Mouse (Mus musculus) lung, postnatal 0 days (tissue): ENCODE results near the gene Dach1. TPM values are rescaled to one million over a fixed set of nuclear protein-coding genes. Genes with fewer than 3 reads are reported as not detected.

Experiments
- ATAC-seq: fragments of 200-750 bp; cut with Nextera tagmentation; 2 replicates; pipeline ENCODE4 v1.8.0; 2017; ENCODE audit warnings: moderate library complexity
- DNase-seq: peaks from one replicate; pipeline ENCODE4 v3.0.0-alpha.2; 2016; ENCODE audit warnings: low spot score
- H3K27ac ChIP-seq: fragments of 300-500 bp; sonication (generic); 2 replicates; pipeline ENCODE4 v1.5.1; 2014; ENCODE audit warnings: antibody characterized with exemption, mild to moderate bottlenecking, low read length, mixed read lengths
- H3K27me3 ChIP-seq: fragments of 300-500 bp; sonication (generic); replicated peaks from 2 replicates; pipeline ENCODE4 v1.6.1; 2014; ENCODE audit warnings: low read length, mixed read lengths; ENCODE audit not compliant: insufficient read depth
- H3K36me3 ChIP-seq: fragments of 300-500 bp; sonication (generic); 2 replicates; pipeline ENCODE4 v1.6.1; 2014; ENCODE audit warnings: low read length, mixed read lengths; ENCODE audit not compliant: insufficient read depth
- H3K4me1 ChIP-seq: fragments of 300-500 bp; sonication (generic); 2 replicates; pipeline ENCODE4 v1.6.1; 2014; ENCODE audit warnings: antibody characterized with exemption, low read depth, low read length, mixed read lengths; ENCODE audit not compliant: insufficient read depth
- H3K4me2 ChIP-seq: fragments of 300-500 bp; sonication (generic); replicated peaks from 2 replicates; pipeline ENCODE4 v1.6.1; 2014; ENCODE audit warnings: low read depth, mild to moderate bottlenecking, low read length, moderate library complexity, mixed read lengths
- H3K4me3 ChIP-seq: fragments of 300-500 bp; sonication (generic); 2 replicates; pipeline ENCODE4 v1.5.1; 2014; ENCODE audit warnings: low read depth, low read length
- H3K9ac ChIP-seq: fragments of 300-500 bp; sonication (generic); replicated peaks from 2 replicates; pipeline ENCODE4 v1.6.1; 2014; ENCODE audit warnings: low read depth, mild to moderate bottlenecking
- H3K9me3 ChIP-seq: fragments of 300-500 bp; sonication (generic); 2 replicates; pipeline ENCODE4 v1.6.1; 2016; ENCODE audit warnings: low read length, mixed read lengths
- CTCF ChIP-seq: IDR thresholded peaks from 2 replicates; pipeline ENCODE4 v1.5.1; 2016; ENCODE audit warnings: antibody characterized with exemption, mild to moderate bottlenecking
- EP300 ChIP-seq: IDR thresholded peaks from 2 replicates; pipeline ENCODE4 v1.6.1; 2016; ENCODE audit warnings: antibody characterized with exemption, mild to moderate bottlenecking, control low read depth
- WGBS: fragments of 180-500 bp; shearing (Covaris S2); extraction: QIAGEN DNeasy Blood & Tissue Kit; methylation state at CpG from one replicate; pipeline ENCODE4 v1.1.7; 2014; 5-methylcytosine and 5-hydroxymethylcytosine counted together
- polyA plus RNA-seq: library from polyadenylated mRNA; unstranded; fragments of >200 nt; fragmentation: Nextera tagmentation; extraction: Ambion mirVana; gene quantifications from 2 replicates; pipeline ENCODE4 v1.2.1, GENCODE M21; 2015

Dach1 gene
- polyA plus RNA-seq, 1 experiment from 2014 or later, result 4.2 TPM

- no peak overlapping the region for H3K4me3 ChIP-seq
- no peaks in the 10 kb centered on the region for H3K4me1 ChIP-seq
- no peak overlapping the region for H3K4me2 ChIP-seq
- H3K27ac ChIP-seq, result no peak overlapping the region
- DNase-seq (no peak), ATAC-seq (no peak)
- H3K9me3 ChIP-seq, result no peaks in the 10 kb centered on the region
- no peaks in the 10 kb centered on the region for H3K36me3 ChIP-seq
- 88% methylated on average over 7 of the region's 7 CpGs for WGBS
- H3K9ac ChIP-seq, result no peak overlapping the region
- H3K27me3 ChIP-seq, result no peaks in the 10 kb centered on the region
- TF ChIP-seq CTCF (no peak), EP300 (no peak)
Measured at GRCm38 (mm10) chr14:98155725-98156392, 13.7 kb downstream of the Dach1 start.

- no peak for TF ChIP-seq EP300
- TF ChIP-seq CTCF, result no peak
- H3K4me3 ChIP-seq, result no peak overlapping the region
- H3K4me1 ChIP-seq, result no peaks in the 10 kb centered on the region
- no peak overlapping the region for H3K4me2 ChIP-seq
- 47% methylated on average over 7 of the region's 7 CpGs for WGBS
- no peaks in the 10 kb centered on the region for H3K27me3 ChIP-seq
- H3K9ac ChIP-seq, result no peak overlapping the region
- no peak overlapping the region for H3K27ac ChIP-seq
- no peaks in the 10 kb centered on the region for H3K36me3 ChIP-seq
- no peaks in the 10 kb centered on the region for H3K9me3 ChIP-seq
- DNase-seq, result no peak
- ATAC-seq, result no peak
Measured at GRCm38 (mm10) chr14:98154832-98155422, 14.6 kb downstream of the Dach1 start.

DNA sequence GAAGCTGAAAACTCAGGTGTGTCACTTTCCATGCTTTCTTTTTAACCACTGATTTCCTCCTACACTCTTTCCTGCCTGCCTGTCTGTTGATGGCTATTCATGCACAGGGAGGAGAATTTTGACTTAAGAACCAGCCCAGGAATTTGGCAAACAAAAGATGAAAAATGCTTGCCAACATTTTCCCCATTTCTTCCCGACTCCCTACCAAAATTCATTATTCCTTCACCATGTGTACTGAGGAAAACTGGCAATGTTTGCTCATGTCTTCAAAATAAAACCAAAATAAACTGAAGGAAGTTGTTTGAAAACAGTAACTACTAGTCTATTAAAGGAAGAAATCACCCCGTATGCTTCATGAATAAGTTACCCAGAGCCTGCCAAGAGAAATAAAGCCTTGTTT, 27.8 kb downstream of the Dach1 start:
- WGBS, result 47% methylated on average over 2 of the region's 2 CpGs
- no peaks in the 10 kb centered on the region for H3K9me3 ChIP-seq
- H3K4me2 ChIP-seq, result no peak overlapping the region
- TF ChIP-seq CTCF, result no peak
- ATAC-seq, result no peak
- H3K27ac ChIP-seq, result no peak overlapping the region
- H3K4me1 ChIP-seq, result no peaks in the 10 kb centered on the region
- no peak for DNase-seq
- H3K9ac ChIP-seq, result no peak overlapping the region
- H3K27me3 ChIP-seq, result no peaks in the 10 kb centered on the region
- no peaks in the 10 kb centered on the region for H3K36me3 ChIP-seq
- no peak overlapping the region for H3K4me3 ChIP-seq

- no peak for ATAC-seq
- Histone ChIP-seq H3K36me3 (no peaks in the 10 kb centered on the region), H3K27me3 (no peaks in the 10 kb centered on the region), H3K4me1 (no peaks in the 10 kb centered on the region), H3K9ac (no peak overlapping the region), H3K4me2 (no peak overlapping the region), H3K27ac (no peak overlapping the region), H3K4me3 (no peak overlapping the region), H3K9me3 (no peaks in the 10 kb centered on the region)
- TF ChIP-seq EP300, result no peak
- no peak for TF ChIP-seq CTCF
- DNase-seq, result no peak
- WGBS, result 70% methylated on average over 3 of the region's 3 CpGs
Measured at GRCm38 (mm10) chr14:98138873-98139665, 30.5 kb downstream of the Dach1 start.

GRCm38 (mm10) chr14:98134546-98134945, 35.0 kb downstream of the Dach1 start:
- H3K9ac ChIP-seq, result no peak overlapping the region
- no peak for ATAC-seq
- no peaks in the 10 kb centered on the region for H3K27me3 ChIP-seq
- H3K4me3 ChIP-seq, result no peak overlapping the region
- no peak for TF ChIP-seq CTCF
- no peak for TF ChIP-seq EP300
- H3K4me1 ChIP-seq, result no peaks in the 10 kb centered on the region
- WGBS, result 45% methylated on average over 4 of the region's 4 CpGs
- H3K4me2 ChIP-seq, result no peak overlapping the region
- H3K9me3 ChIP-seq, result no peaks in the 10 kb centered on the region
- no peak for DNase-seq
- H3K36me3 ChIP-seq, result no peaks in the 10 kb centered on the region
- no peak overlapping the region for H3K27ac ChIP-seq

DNA sequence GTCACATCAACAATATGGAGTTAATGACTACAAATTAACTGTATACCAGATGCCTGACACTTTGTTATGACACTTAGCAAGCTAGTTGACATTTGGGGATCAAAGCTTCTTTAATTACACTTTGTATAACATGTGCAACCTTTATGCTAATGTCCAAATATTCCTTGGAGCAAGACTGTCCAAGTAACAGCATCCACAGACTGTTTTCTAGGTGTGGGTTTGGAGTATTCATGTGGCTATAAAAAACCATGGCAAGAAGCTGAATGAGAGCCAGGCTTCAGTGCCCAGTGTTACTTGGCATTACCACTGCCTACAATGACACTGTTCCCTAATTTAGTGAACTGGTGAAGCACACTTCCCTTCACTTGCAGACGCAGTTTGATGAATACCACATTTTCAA, 46.5 kb downstream of the Dach1 start:
- ATAC-seq, result no peak
- Histone ChIP-seq H3K4me2 (no peak overlapping the region), H3K4me3 (no peak overlapping the region), H3K9me3 (no peaks in the 10 kb centered on the region), H3K36me3 (no peaks in the 10 kb centered on the region), H3K27me3 (no peaks in the 10 kb centered on the region), H3K4me1 (no peaks in the 10 kb centered on the region), H3K9ac (no peak overlapping the region), H3K27ac (no peak overlapping the region)
- no peak for TF ChIP-seq EP300
- no peak for TF ChIP-seq CTCF
- DNase-seq, result no peak
- whole genome bisulfite sequencing, result 51% methylated on average over 1 of the region's 1 CpGs
